Mouse (Mus musculus): Measurements from ENCODE around the gene Mug2.
"Not testable (repeated sequence)": the region's sequence is repeated elsewhere in the genome, so short reads cannot be mapped to it uniquely, and the experiment has no call there.

The Mug2 gene

GRCm38 (mm10) chr6:122006461-122006860 lies at the start of gene Mug2:
TSS of gene Mug2 (plus strand) at chr6:122006761.
- not testable (repeated sequence) for DNase-seq

- not testable (repeated sequence) for DNase-seq
Measured at GRCm38 (mm10) chr6:121957803-121958349, 48.7 kb upstream of the Mug2 start.

- no peak for DNase-seq
Measured at GRCm38 (mm10) chr6:121975701-121976100, 30.9 kb upstream of the Mug2 start.

GRCm38 (mm10) chr6:122100904-122101303 lies 94.3 kb downstream of the Mug2 start:
- DNase-seq, result no peak

GRCm38 (mm10) chr6:122101671-122102070 lies 95.1 kb downstream of the Mug2 start:
- no peak for DNase-seq

- DNase-seq, result no peak
Measured at GRCm38 (mm10) chr6:122116963-122117362, 110.4 kb downstream of the Mug2 start.

GRCm38 (mm10) chr6:122129521-122129920 lies 123.0 kb downstream of the Mug2 start:
- DNase-seq, result no peak
